Mouse (Mus musculus) lung, adult 18-20 months (tissue): Measurements from ENCODE around the gene Olfr1340.
A peak's percentile ranks its signal among the peaks of the same experiment; 100 is the strongest.

Experiments used
- DNase-seq, 2 experiments: peaks; one replicate each; pipeline ENCODE4 v3.0.0; 2022; ENCODE audit warnings: mixed read lengths in 2 of 2

The Olfr1340 gene

GRCm38 (mm10) chr4:118719838-118720237 lies at the start of gene Olfr1340:
Olfr1340 (plus strand) TSS chr4:118720138.
- no peak for DNase-seq

GRCm38 (mm10) chr4:118687086-118687485 lies 32.9 kb upstream of the Olfr1340 start:
- peak; percentile 5 to 7 for DNase-seq

DNA sequence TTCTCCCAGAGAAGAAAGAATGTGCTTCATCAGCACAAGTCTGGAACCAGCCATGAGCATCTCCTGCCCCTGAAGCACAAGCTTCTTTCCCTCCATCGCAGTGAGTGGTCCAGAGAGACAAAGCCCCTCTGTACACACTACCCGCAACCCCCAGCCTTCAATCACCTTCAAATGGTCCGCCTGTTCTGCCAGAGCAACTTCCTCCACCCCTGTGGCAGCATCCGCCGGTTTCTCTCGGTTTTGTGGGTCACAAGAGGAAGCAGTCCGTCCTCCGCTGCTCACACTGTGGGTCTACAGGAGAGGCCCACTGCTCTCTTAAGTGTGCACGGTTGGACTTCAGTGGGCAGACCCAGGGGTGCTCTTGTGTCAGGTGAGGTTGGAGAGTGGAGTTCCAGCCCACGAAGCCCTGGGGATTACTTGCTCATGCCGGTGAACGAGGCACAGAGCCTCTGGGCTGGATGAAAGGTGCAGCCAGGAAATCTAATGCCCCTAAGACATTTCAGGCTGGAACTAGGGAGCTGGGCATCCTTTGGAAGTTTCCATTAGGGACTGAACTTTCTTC lies 27.4 kb upstream of the Olfr1340 start, which contains the start of gene Olfr1342:
Gene Olfr1342 (minus strand): TSS at position 345 of the 562 bp plus-strand sequence.
- no peak for DNase-seq

GRCm38 (mm10) chr4:118693812-118694211 lies 26.1 kb upstream of the Olfr1340 start:
- no peak for DNase-seq

- DNase-seq = no peak
Measured at GRCm38 (mm10) chr4:118703223-118703622, 16.7 kb upstream of the Olfr1340 start, which contains the start of gene Olfr1341. Olfr1341 (plus strand) TSS chr4:118703523.

GRCm38 (mm10) chr4:118708086-118708485 lies 11.9 kb upstream of the Olfr1340 start:
- no peak for DNase-seq

DNA sequence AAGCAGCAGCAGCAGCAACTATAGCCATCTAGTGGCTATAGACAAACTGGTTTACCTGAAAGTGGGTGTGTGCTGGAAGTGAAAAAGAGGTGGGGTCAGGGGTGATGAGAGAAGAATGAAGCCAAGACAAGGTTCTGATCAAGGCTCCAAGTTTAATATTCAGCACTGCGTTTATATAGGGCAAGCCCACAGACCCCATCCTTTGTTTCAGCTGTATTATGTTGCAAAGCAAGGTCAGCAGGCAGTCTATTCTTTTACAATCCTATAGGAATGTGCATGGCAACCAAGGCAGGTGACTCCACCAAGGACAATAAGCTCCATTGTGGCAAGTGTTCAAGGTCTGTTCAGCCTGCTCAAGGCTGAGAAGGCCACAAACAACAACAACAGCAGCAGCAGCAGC lies 8.3 kb upstream of the Olfr1340 start:
- no peak for DNase-seq

DNA sequence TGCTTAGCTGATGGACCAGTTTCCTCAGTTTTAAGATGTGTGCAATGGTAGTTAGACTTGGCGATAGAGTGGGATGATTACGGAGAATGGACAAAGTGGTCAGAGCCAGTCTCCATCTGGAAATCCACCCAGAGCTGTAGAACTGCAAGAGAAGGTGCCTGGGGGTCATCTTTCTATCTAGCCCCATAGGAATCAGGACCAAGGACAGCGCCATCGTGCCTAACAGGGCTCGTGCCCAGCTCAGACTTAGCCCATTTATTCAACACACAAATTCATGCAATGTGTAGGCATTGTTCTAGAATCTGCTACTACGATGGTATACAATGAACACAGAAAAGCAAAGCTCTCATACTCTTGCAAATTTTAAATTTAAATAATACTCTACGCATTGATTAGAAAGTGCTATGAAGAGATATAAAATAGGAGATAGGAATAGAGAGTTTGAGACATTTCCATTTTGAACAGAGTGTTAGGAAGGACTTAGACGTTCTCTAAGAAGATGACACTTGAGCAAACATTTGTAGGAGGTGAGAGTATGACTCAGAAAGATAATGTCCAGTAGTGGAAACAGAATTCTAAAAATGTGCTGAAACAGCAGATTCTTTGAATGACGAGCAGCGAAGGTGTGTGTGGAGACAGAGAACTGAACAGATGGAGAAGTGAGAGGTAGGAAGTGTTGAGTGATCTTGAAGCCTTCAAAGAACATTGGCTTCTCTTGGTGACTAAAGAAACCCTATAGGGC lies 2.0 kb downstream of the Olfr1340 start:
- DNase-seq = no peak

DNA sequence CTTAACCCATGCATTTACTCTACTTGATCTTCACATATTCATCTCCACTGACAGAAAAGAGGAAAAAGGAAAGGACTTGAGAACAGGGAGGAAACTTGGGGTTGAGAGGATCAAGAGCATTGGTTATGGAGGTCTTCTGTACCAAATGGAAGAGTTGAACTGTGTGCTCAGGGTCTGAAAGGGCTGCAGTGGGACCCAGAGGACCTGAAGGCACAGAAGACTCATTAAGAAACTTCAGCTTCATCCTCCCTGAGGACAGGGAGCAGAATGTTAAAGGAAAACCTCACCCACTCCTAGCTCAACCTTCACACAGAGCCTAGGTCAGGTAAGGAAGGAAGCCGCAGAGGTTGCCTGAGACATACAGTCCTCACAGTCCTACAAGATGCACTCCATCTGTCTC lies 11.9 kb downstream of the Olfr1340 start, which contains the start of gene Olfr1339:
Gene Olfr1339 (plus strand): TSS at position 301 of the 400 bp plus-strand sequence.
- DNase-seq = no peak

DNA sequence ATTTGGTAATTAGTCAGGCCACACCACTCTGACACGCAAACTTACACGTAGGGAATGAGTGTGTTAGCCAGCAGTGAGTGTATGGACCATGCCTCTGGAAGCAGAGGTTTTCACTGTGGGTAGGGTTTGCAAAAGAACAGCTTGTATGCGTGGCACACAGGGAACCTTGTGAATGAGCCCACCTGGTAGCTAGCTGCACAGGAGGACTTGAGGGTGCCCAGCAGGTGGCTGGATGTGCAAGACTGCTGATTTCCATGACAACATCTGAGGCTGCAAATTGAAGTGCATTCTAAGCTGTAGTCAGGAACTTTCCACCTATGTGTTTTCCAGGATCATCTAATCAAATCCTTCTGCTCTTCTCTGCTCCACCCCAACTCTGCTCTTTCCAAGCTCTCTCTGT lies 19.6 kb downstream of the Olfr1340 start:
- no peak for DNase-seq

DNA sequence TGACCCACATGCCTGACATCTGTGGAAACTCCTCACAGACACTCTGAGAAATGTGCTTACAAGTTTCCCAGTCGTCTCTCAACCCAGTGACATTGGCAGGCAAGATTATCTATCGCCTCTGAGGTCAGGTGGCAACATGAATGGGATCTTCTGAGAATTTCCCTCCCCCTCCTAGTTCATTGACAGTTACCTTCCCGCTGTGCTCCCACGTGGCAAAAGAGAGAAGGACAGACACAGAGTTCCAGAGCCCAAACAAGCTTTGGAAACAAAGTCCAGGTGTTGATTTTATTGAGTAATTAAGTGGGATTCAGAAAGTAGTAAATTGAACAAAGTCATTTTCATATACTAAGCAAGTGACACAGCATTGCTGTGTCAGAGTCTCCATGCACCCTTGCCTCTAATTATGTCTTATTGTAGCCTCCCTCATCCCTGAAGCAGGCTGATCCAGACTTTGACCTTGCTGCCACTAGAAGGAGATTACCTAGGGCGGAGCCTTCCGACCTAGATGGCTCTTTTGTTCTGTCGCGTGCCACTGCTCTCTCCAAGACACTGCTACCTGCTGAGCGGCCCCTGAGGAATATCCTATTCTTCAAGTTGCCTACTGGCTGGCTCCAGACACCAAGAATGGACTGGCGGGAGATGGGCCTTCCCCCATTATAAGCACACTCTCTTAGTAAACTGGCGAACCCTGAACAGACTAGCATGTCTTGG lies 21.2 kb downstream of the Olfr1340 start:
- DNase-seq = no peak

GRCm38 (mm10) chr4:118741881-118742280 lies 21.9 kb downstream of the Olfr1340 start:
- DNase-seq = no peak

DNA sequence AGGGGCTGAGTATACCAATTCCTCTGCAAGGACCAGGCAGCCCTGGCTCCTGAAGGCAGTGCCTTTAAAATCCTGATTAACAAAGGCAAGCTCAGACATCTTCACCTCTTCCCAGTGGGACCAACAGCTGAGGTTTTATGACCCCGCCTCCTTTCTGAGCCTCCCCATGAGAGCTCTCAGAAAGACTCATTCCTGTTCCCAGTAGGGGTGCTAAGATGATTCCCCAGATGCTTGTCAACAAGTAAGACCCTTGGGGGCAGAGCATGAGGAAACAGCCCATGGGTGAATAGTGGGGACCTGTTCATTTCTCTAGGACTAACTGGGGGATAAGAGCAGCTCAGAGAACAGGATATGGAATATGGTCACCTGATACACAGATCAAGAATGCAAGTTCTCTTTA lies 38.7 kb downstream of the Olfr1340 start, which contains the start of gene Olfr1338:
Gene Olfr1338 (minus strand): TSS at position 101 of the 400 bp plus-strand sequence.
- DNase-seq = no peak
